Mouse (Mus musculus): ENCODE measurements around the gene Tmem200a. TPM values are rescaled to one million over a fixed set of nuclear protein-coding genes. Genes with fewer than 3 reads are reported as not detected.
A peak's percentile ranks its signal among the peaks of the same experiment; 100 is the strongest.

Gene Tmem200a
- 5.4 and 6.0 TPM in 2 replicates for polyA plus RNA-seq (2011; ENCODE audit: insufficient read depth, insufficient read length, low read depth, missing spikeins)

DNA sequence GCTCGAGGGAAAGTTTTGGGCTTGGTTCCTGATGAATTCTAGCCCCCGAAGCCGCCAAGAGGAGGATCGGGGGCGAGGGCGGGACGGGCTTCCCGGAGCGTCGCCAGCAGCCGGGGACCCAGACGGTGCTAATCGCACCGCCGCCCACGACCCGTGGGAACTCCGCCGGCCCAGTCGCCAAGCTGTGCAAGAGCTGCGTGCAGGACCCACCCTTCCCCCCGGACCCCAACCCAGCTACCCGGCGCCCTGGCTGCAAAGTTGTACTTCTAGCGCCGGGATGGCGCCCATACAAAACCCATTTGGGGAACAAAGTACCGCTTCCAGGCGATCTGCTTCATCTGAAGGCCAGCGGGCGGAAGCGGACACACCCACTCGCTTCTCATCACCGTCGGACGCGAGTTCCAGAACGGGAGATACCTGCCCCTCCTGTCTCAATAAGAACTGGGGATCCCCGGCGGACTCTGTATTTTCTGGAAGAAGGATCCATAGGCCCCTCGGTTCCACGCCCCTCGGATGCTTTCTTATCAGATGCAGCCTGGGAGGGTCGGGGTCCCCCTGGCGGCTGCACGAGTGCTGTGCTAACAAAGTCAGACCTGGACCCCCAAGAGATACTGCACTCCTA is at the start of gene Tmem200a:
Gene Tmem200a (minus strand): TSS at position 532 of the 622 bp plus-strand sequence.
- Histone ChIP-seq H3K27me3 (ENCODE audit: control insufficient read depth, insufficient read depth, low read length, poor library complexity, severe bottlenecking) (peaks cover 11% of the 10 kb centered on the region), H3K9ac (ENCODE audit: low read depth, poor library complexity, severe bottlenecking) (peak within 1 kb of the TSS; percentile 51), H3K9me3 (replicated peaks; ENCODE audit: control insufficient read depth, insufficient read depth, low read length, poor library complexity, severe bottlenecking) (no peaks in the 10 kb centered on the region), H3K4me3 (ENCODE audit: low read depth, low read length) (peak within 1 kb of the TSS; percentile 72), H3K4me1 (ENCODE audit: control insufficient read depth, insufficient read depth, low read length) (no peaks in the 10 kb centered on the region), H3K36me3 (ENCODE audit: control insufficient read depth, insufficient read depth, low read length, poor library complexity, severe bottlenecking) (no peaks in the 10 kb centered on the region), H3K27ac (ENCODE audit: insufficient read depth, low read length) (no peak within 1 kb of the TSS)
- TF ChIP-seq CTCF (IDR thresholded peaks at IDR 0.05; ENCODE audit: low read depth, low read length): peak; percentile 68
- TF ChIP-seq POLR2A (IDR thresholded peaks at IDR 0.05; ENCODE audit: insufficient read depth, low read length): no peak
- no peak for TF ChIP-seq EP300 (IDR thresholded peaks at IDR 0.05; ENCODE audit: insufficient read depth, low read depth, low read length)

DNA sequence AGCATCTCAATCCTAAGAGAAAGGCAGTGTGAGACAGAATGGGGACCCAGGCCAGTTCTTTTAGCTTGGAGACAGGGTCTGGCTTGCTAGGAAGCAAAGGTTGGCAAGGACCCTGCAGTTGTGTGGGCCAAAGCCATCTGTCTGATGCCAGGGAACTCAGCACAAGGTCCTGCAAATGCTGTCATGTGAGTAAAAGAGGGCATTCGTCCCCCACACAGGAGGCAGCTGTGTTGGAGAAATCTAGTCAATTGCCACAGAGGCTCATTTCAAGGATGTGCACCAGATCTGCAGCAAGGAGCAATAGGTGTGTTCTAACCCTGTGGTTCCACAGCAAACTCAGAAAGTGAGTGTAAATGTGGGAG is 41.0 kb upstream of the Tmem200a start:
- H3K9ac ChIP-seq (ENCODE audit: low read depth, poor library complexity, severe bottlenecking): no peak overlapping the region
- H3K36me3 ChIP-seq (ENCODE audit: control insufficient read depth, insufficient read depth, low read length, poor library complexity, severe bottlenecking): no peaks in the 10 kb centered on the region
- H3K27ac ChIP-seq (ENCODE audit: insufficient read depth, low read length): no peak overlapping the region
- H3K27me3 ChIP-seq (ENCODE audit: control insufficient read depth, insufficient read depth, low read length, poor library complexity, severe bottlenecking): no peaks in the 10 kb centered on the region
- no peaks in the 10 kb centered on the region for H3K9me3 ChIP-seq (replicated peaks; ENCODE audit: control insufficient read depth, insufficient read depth, low read length, poor library complexity, severe bottlenecking)
- H3K4me3 ChIP-seq (ENCODE audit: low read depth, low read length): no peak overlapping the region
- TF ChIP-seq CTCF (IDR thresholded peaks at IDR 0.05; ENCODE audit: low read depth, low read length) (no peak), EP300 (IDR thresholded peaks at IDR 0.05; ENCODE audit: insufficient read depth, low read depth, low read length) (no peak), POLR2A (IDR thresholded peaks at IDR 0.05; ENCODE audit: insufficient read depth, low read length) (no peak)
- H3K4me1 ChIP-seq (ENCODE audit: control insufficient read depth, insufficient read depth, low read length): no peaks in the 10 kb centered on the region

DNA sequence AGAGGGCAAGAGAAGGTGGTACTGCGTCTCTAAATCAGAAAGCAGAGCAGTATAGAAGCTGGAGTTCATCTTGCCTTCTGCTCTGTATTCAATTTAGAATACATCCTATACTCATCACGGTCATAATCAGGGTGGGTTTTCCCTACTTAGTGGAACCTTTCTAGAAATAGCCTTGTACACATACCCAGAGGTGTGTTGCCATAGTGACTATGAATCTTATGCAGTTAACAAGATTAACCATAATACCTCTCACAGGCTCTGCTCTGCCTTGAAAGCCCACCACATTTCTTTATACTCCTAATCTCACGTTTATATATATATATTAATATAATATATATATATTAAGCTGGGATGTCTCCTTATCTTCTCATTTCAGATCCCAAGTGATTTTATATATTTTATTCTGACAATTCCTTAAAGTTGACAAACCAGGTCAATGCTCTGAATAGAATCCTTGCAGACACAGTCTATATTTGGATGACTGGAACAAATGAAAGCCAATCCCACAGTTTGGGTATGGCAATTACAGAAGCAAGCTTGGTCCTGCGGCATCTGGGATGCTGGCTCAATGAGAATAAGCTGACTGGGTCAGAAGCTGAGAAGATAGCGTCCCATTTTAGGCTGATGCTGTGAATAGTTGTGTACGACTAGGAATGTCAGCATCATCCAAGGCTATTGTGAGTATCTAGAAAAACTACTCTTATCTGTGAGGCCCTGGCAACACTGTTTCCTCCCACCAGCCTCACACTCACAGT is 40.4 kb upstream of the Tmem200a start:
- Histone ChIP-seq H3K27me3 (ENCODE audit: control insufficient read depth, insufficient read depth, low read length, poor library complexity, severe bottlenecking) (no peaks in the 10 kb centered on the region), H3K27ac (ENCODE audit: insufficient read depth, low read length) (no peak overlapping the region), H3K9me3 (replicated peaks; ENCODE audit: control insufficient read depth, insufficient read depth, low read length, poor library complexity, severe bottlenecking) (no peaks in the 10 kb centered on the region), H3K36me3 (ENCODE audit: control insufficient read depth, insufficient read depth, low read length, poor library complexity, severe bottlenecking) (no peaks in the 10 kb centered on the region), H3K4me1 (ENCODE audit: control insufficient read depth, insufficient read depth, low read length) (no peaks in the 10 kb centered on the region), H3K4me3 (ENCODE audit: low read depth, low read length) (no peak overlapping the region), H3K9ac (ENCODE audit: low read depth, poor library complexity, severe bottlenecking) (no peak overlapping the region)
- TF ChIP-seq CTCF (IDR thresholded peaks at IDR 0.05; ENCODE audit: low read depth, low read length) (no peak), POLR2A (IDR thresholded peaks at IDR 0.05; ENCODE audit: insufficient read depth, low read length) (no peak), EP300 (IDR thresholded peaks at IDR 0.05; ENCODE audit: insufficient read depth, low read depth, low read length) (no peak)

DNA sequence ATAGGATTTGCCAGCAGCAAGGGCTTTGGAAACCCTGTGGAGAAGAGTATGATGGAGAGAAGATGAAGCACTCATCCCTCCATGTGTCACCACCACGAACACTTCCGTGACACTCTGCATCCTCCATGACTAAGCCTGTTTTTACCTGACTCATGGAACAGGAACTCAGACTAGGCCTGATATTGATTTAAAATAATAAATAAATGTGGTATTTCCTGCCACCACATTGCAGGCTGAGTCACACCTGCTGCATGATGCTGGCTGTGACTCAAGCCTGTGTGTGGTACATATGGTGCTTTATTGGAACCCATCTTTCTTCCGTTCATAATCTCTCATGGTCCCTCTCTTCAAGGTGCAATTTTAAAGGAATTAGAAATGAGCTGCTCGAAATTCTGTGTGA is 35.6 kb upstream of the Tmem200a start:
- no peaks in the 10 kb centered on the region for H3K36me3 ChIP-seq (ENCODE audit: control insufficient read depth, insufficient read depth, low read length, poor library complexity, severe bottlenecking)
- no peaks in the 10 kb centered on the region for H3K27me3 ChIP-seq (ENCODE audit: control insufficient read depth, insufficient read depth, low read length, poor library complexity, severe bottlenecking)
- H3K27ac ChIP-seq (ENCODE audit: insufficient read depth, low read length): no peak overlapping the region
- H3K4me3 ChIP-seq (ENCODE audit: low read depth, low read length): no peak overlapping the region
- no peak overlapping the region for H3K9ac ChIP-seq (ENCODE audit: low read depth, poor library complexity, severe bottlenecking)
- TF ChIP-seq CTCF (IDR thresholded peaks at IDR 0.05; ENCODE audit: low read depth, low read length): no peak
- TF ChIP-seq POLR2A (IDR thresholded peaks at IDR 0.05; ENCODE audit: insufficient read depth, low read length): no peak
- no peak for TF ChIP-seq EP300 (IDR thresholded peaks at IDR 0.05; ENCODE audit: insufficient read depth, low read depth, low read length)
- no peaks in the 10 kb centered on the region for H3K4me1 ChIP-seq (ENCODE audit: control insufficient read depth, insufficient read depth, low read length)
- no peaks in the 10 kb centered on the region for H3K9me3 ChIP-seq (replicated peaks; ENCODE audit: control insufficient read depth, insufficient read depth, low read length, poor library complexity, severe bottlenecking)

DNA sequence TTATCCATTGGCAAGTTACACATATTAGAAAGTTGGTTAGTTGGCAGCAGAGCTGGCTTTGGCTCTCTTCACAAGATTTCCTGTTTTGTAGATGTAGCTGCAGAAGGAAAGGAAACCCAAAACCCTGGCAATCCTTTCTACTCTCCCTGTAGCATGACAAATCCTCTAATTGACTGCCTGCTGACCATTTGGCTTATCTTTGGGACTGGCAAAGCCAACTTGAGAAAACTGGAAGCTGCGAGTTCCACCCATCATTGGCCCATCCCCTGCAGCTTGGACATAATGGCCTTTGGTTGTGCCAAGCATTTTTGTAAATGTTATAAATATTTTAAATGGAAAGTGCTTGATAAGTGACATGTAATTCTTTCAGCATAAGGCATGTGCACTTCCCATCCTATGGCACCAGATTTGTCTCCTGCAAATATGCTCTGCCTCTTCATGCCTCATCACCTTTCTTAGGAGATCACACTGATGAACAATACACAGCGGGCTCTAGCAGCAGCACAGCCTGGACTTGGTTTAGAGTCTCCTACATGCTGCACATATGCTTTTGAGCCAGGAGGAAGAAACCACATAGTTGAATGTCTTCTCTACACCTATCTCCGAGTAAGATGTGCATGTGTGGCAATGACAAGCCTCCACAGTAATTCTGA is 24.6 kb upstream of the Tmem200a start:
- H3K9ac ChIP-seq (ENCODE audit: low read depth, poor library complexity, severe bottlenecking): no peak overlapping the region
- H3K27ac ChIP-seq (ENCODE audit: insufficient read depth, low read length): no peak overlapping the region
- H3K4me3 ChIP-seq (ENCODE audit: low read depth, low read length): no peak overlapping the region
- TF ChIP-seq CTCF (IDR thresholded peaks at IDR 0.05; ENCODE audit: low read depth, low read length): no peak
- no peak for TF ChIP-seq EP300 (IDR thresholded peaks at IDR 0.05; ENCODE audit: insufficient read depth, low read depth, low read length)
- TF ChIP-seq POLR2A (IDR thresholded peaks at IDR 0.05; ENCODE audit: insufficient read depth, low read length): no peak
- H3K36me3 ChIP-seq (ENCODE audit: control insufficient read depth, insufficient read depth, low read length, poor library complexity, severe bottlenecking): no peaks in the 10 kb centered on the region
- H3K4me1 ChIP-seq (ENCODE audit: control insufficient read depth, insufficient read depth, low read length): no peaks in the 10 kb centered on the region
- no peaks in the 10 kb centered on the region for H3K27me3 ChIP-seq (ENCODE audit: control insufficient read depth, insufficient read depth, low read length, poor library complexity, severe bottlenecking)
- no peaks in the 10 kb centered on the region for H3K9me3 ChIP-seq (replicated peaks; ENCODE audit: control insufficient read depth, insufficient read depth, low read length, poor library complexity, severe bottlenecking)
